ENCODE assay signal across 8 mouse cellular contexts in the genomic region with DNA sequence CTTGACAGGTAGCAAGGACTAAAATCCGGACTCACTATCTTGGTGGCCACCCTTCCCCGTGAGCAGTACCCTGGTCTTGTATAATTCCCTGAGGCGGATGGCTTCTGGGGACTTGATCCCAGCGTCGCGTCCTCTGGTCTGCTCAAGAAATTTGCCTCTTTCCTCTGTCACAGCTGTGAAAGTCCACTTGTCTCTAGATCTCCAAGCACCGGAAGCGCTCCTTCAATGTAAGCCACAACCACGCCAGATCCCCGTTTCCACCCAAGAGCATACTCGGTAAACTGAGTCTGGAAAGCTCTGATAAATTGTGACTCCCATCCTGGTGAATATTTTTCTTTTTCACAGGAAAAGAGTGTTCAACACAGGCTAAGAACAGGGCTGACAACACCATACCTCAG. TPM values are rescaled to one million over a fixed set of nuclear protein-coding genes. Genes with fewer than 3 reads are reported as not detected.
DNase-seq lines count a peak whose midpoint lies in the region; ATAC-seq and TF ChIP-seq lines count a peak whose summit lies in the region.

No protein-coding gene starts in this region.

- 0 out of 2 replicates have a peak, but pooled peaks cover 4% of the 10 kb centered on the region for H3K4me1 ChIP-seq in spleen, adult 2 months (ENCODE audit: control insufficient read depth, insufficient read depth, insufficient read length)
- H3K4me1 ChIP-seq in hindbrain, embryonic 12.5 days = peaks cover 12% of the 10 kb centered on the region

- TF ChIP-seq POLR2A in spleen, adult 2 months (IDR thresholded peaks at IDR 0.05; ENCODE audit: low read depth, low read length) = no peak

- peak overlapping the region; percentile 78 for H3K9ac ChIP-seq in hindbrain, embryonic 12.5 days

- H3K27ac ChIP-seq in spleen, adult 2 months (ENCODE audit: insufficient read depth, low read length) = peak overlapping the region; percentile 93
- H3K27ac ChIP-seq in hindbrain, embryonic 12.5 days = peak overlapping the region; percentile 82

- ATAC-seq in hindbrain, embryonic 12.5 days (ENCODE audit: low FRiP score) = no peak
- ATAC-seq in megakaryocyte progenitor cell, adult 5-6 weeks (replicated peaks; ENCODE audit: poor library complexity) = 0 out of 2 replicates have a peak, but pooled peaks have one; percentile 6

- H3K36me3 ChIP-seq in spleen, adult 2 months (ENCODE audit: control insufficient read depth, insufficient read depth, low read length) = no peaks in the 10 kb centered on the region
- 0 out of 2 replicates have a peak, but pooled peaks cover 3% of the 10 kb centered on the region for H3K36me3 ChIP-seq in hindbrain, embryonic 12.5 days

- peak overlapping the region; percentile 90 for H3K4me3 ChIP-seq in spleen, adult 2 months (ENCODE audit: extremely low read depth, insufficient read depth, insufficient read length)
- H3K4me3 ChIP-seq in hindbrain, embryonic 12.5 days = peak overlapping the region; percentile 56

- no peaks in the 10 kb centered on the region for H3K27me3 ChIP-seq in spleen, adult 2 months (ENCODE audit: control insufficient read depth, insufficient read depth, low read length)
- H3K27me3 ChIP-seq in hindbrain, embryonic 12.5 days = no peaks in the 10 kb centered on the region

- no peaks in the 10 kb centered on the region for H3K9me3 ChIP-seq in hindbrain, embryonic 12.5 days (replicated peaks)

- peak overlapping the region; percentile 83 for H3K4me2 ChIP-seq in hindbrain, embryonic 12.5 days (replicated peaks)

- DNase-seq in cerebellum, postnatal 10 days = peak; percentile 15 to 45
- no peak for DNase-seq in cerebellum, adult 18-20 months
- no peak for DNase-seq in spleen, adult 2 months (ENCODE audit: low read depth in 1 of 2, low spot score in 2 of 2)
- DNase-seq in spleen, adult 18-20 months = no peak
- no peak for DNase-seq in ovary, adult 18-20 months (ENCODE audit: low spot score)
- no peak for DNase-seq in cerebellum, postnatal 4 days (ENCODE audit: low spot score in 2 of 2)

- WGBS in spleen, adult 2 months = 2% methylated on average over 11 of the region's 11 CpGs
- WGBS in hindbrain, embryonic 12.5 days = 9% methylated on average over 11 of the region's 11 CpGs

- no peak for TF ChIP-seq CTCF in spleen, adult 2 months (IDR thresholded peaks at IDR 0.05; ENCODE audit: extremely low read depth, insufficient read depth, insufficient read length, insufficient replicate concordance)

RNA-seq across cellular contexts. Expression of a gene that starts 0.3 kb away (rescaled TPM):
- polyA plus RNA-seq in spleen, adult 2 months (2012; rRNA removed) = 8.1 and 8.6 TPM in 2 replicates
- polyA plus RNA-seq in hindbrain, embryonic 12.5 days (2016; fragmentation: Nextera tagmentation; extraction: Ambion mirVana) = 9.5 and 10.7 TPM in 2 replicates
- total RNA-seq in megakaryocyte progenitor cell, adult 5-6 weeks (2015) = 4.8 and 5.0 TPM in 2 replicates
- 2.4 and 5.7 TPM in 2 replicates for total RNA-seq in megakaryocyte progenitor cell, adult 5-6 weeks (2017)

RNA-seq across cellular contexts. Expression of a gene that starts 3.5 kb away (rescaled TPM):
- polyA plus RNA-seq in spleen, adult 2 months (2012; rRNA removed) = 6.7 and 7.2 TPM in 2 replicates
- polyA plus RNA-seq in hindbrain, embryonic 12.5 days (2016; fragmentation: Nextera tagmentation; extraction: Ambion mirVana) = 39.2 and 40.6 TPM in 2 replicates
- 25.4 and 26.1 TPM in 2 replicates for total RNA-seq in megakaryocyte progenitor cell, adult 5-6 weeks (2015)
- total RNA-seq in megakaryocyte progenitor cell, adult 5-6 weeks (2017) = 32.1 and 43.8 TPM in 2 replicates

RNA-seq across cellular contexts. Expression of a gene that starts 10.5 kb away (rescaled TPM):
- polyA plus RNA-seq in spleen, adult 2 months (2012; rRNA removed) = 1.5 and 1.8 TPM in 2 replicates
- polyA plus RNA-seq in hindbrain, embryonic 12.5 days (2016; fragmentation: Nextera tagmentation; extraction: Ambion mirVana) = 5.3 and 6.0 TPM in 2 replicates
- 0.05 and 0.27 TPM in 2 replicates for total RNA-seq in megakaryocyte progenitor cell, adult 5-6 weeks (2015)
- 0.62 and 1.8 TPM in 2 replicates for total RNA-seq in megakaryocyte progenitor cell, adult 5-6 weeks (2017)

RNA-seq across cellular contexts. Expression of a gene that starts 46.2 kb away (rescaled TPM):
- 0.02 TPM in 1 of 2 replicates, not detected in the other for polyA plus RNA-seq in spleen, adult 2 months (2012; rRNA removed)
- polyA plus RNA-seq in hindbrain, embryonic 12.5 days (2016; fragmentation: Nextera tagmentation; extraction: Ambion mirVana) = not detected in 2 replicates
- total RNA-seq in megakaryocyte progenitor cell, adult 5-6 weeks (2015) = not detected in 2 replicates
- total RNA-seq in megakaryocyte progenitor cell, adult 5-6 weeks (2017) = not detected in 2 replicates

RNA-seq across cellular contexts. Expression of a gene that starts 46.3 kb away (rescaled TPM):
- 21.3 and 25.7 TPM in 2 replicates for polyA plus RNA-seq in spleen, adult 2 months (2012; rRNA removed)
- polyA plus RNA-seq in hindbrain, embryonic 12.5 days (2016; fragmentation: Nextera tagmentation; extraction: Ambion mirVana) = 54.4 and 60.4 TPM in 2 replicates
- total RNA-seq in megakaryocyte progenitor cell, adult 5-6 weeks (2015) = 61.4 and 64.5 TPM in 2 replicates
- 36.7 and 38.0 TPM in 2 replicates for total RNA-seq in megakaryocyte progenitor cell, adult 5-6 weeks (2017)

Comparison
In these comparisons a context has a peak if more than half of its experiments do, and no peak if none do; other contexts are left out.
1. DNase-seq: peak in cerebellum, postnatal 10 days (2 of 2); none in cerebellum, adult 18-20 months (0 of 2), spleen, adult 2 months (0 of 2), spleen, adult 18-20 months (0 of 2), ovary, adult 18-20 months (single experiment) and cerebellum, postnatal 4 days (0 of 2).